Mouse (Mus musculus) midbrain, embryonic 13.5 days (tissue): ENCODE results near the gene Nck2. TPM values are rescaled to one million over a fixed set of nuclear protein-coding genes. Genes with fewer than 3 reads are reported as not detected.

ENCODE experiments used
- ATAC-seq: fragments of 200-750 bp; cut with Nextera tagmentation; 2 replicates; pipeline ENCODE4 v1.8.0; 2017; ENCODE audit warnings: mild to moderate bottlenecking, moderate TSS enrichment, moderate library complexity
- H3K27ac ChIP-seq: fragments of 300-500 bp; sonication (generic); 2 replicates; pipeline ENCODE4 v1.5.1; 2015; ENCODE audit warnings: inconsistent platforms, mild to moderate bottlenecking, moderate library complexity
- H3K27me3 ChIP-seq: fragments of 300-500 bp; sonication (generic); 2 replicates; pipeline ENCODE4 v1.6.1; 2015; ENCODE audit warnings: mild to moderate bottlenecking, inconsistent platforms
- H3K36me3 ChIP-seq: fragments of 300-500 bp; sonication (generic); 2 replicates; pipeline ENCODE4 v1.6.1; 2015; ENCODE audit warnings: mild to moderate bottlenecking, inconsistent platforms
- H3K4me1 ChIP-seq: fragments of 300-500 bp; sonication (generic); replicated peaks from 2 replicates; pipeline ENCODE4 v1.6.1; 2015; ENCODE audit warnings: inconsistent platforms
- H3K4me2 ChIP-seq: fragments of 300-500 bp; sonication (generic); replicated peaks from 2 replicates; pipeline ENCODE4 v1.6.1; 2015; ENCODE audit warnings: moderate library complexity, mild to moderate bottlenecking, inconsistent platforms
- H3K4me3 ChIP-seq: fragments of 300-500 bp; sonication (generic); replicated peaks from 2 replicates; pipeline ENCODE4 v1.5.1; 2015; ENCODE audit warnings: mild to moderate bottlenecking, inconsistent platforms
- H3K9ac ChIP-seq: fragments of 300-500 bp; sonication (generic); replicated peaks from 2 replicates; pipeline ENCODE4 v1.6.1; 2015; ENCODE audit warnings: mild to moderate bottlenecking, inconsistent platforms
- H3K9me3 ChIP-seq: fragments of 300-500 bp; sonication (generic); 2 replicates; pipeline ENCODE4 v1.6.1; 2016; ENCODE audit warnings: mild to moderate bottlenecking, inconsistent platforms
- WGBS: fragments of 180-500 bp; shearing (Covaris S2); methylation state at CpG from one replicate; pipeline ENCODE4 v1.1.7; 2015; 5-methylcytosine and 5-hydroxymethylcytosine counted together
- polyA plus RNA-seq: library from polyadenylated mRNA; unstranded; fragments of >200 nt; fragmentation: Nextera tagmentation; extraction: Ambion mirVana; gene quantifications from 2 replicates; pipeline ENCODE4 v1.2.1, GENCODE M21; 2015

Nck2 gene
- polyA plus RNA-seq, 1 experiment from 2014 or later: 35.4 TPM

GRCm38 (mm10) chr1:43583564-43583963 lies 139.2 kb downstream of the Nck2 start:
- H3K9ac ChIP-seq: no peak overlapping the region
- no peak overlapping the region for H3K4me3 ChIP-seq
- ATAC-seq: no peak
- H3K27ac ChIP-seq: no peak overlapping the region
- no peaks in the 10 kb centered on the region for H3K9me3 ChIP-seq
- no peaks in the 10 kb centered on the region for H3K36me3 ChIP-seq
- WGBS: 76% methylated on average over 1 of the region's 1 CpGs
- H3K4me2 ChIP-seq: no peak overlapping the region
- H3K27me3 ChIP-seq: no peaks in the 10 kb centered on the region
- H3K4me1 ChIP-seq: no peaks in the 10 kb centered on the region

GRCm38 (mm10) chr1:43589001-43589400 lies 144.6 kb downstream of the Nck2 start:
- Histone ChIP-seq H3K27ac (no peak overlapping the region), H3K4me3 (no peak overlapping the region), H3K27me3 (no peaks in the 10 kb centered on the region), H3K9ac (no peak overlapping the region), H3K4me1 (no peaks in the 10 kb centered on the region), H3K9me3 (no peaks in the 10 kb centered on the region), H3K4me2 (no peak overlapping the region), H3K36me3 (no peaks in the 10 kb centered on the region)
- WGBS: 93% methylated on average over 1 of the region's 1 CpGs
- ATAC-seq: no peak

GRCm38 (mm10) chr1:43589910-43590309 lies 145.5 kb downstream of the Nck2 start:
- Histone ChIP-seq H3K9ac (no peak overlapping the region), H3K27ac (no peak overlapping the region), H3K4me2 (no peak overlapping the region), H3K4me1 (no peaks in the 10 kb centered on the region; the same call in 1 of the 2 replicates), H3K4me3 (no peak overlapping the region), H3K9me3 (no peaks in the 10 kb centered on the region), H3K36me3 (no peaks in the 10 kb centered on the region), H3K27me3 (no peaks in the 10 kb centered on the region)
- 70% methylated on average over 2 of the region's 2 CpGs for WGBS
- no peak for ATAC-seq

- no peaks in the 10 kb centered on the region; the same call in 1 of the 2 replicates for H3K4me1 ChIP-seq
- H3K4me2 ChIP-seq: no peak overlapping the region
- H3K9ac ChIP-seq: no peak overlapping the region
- H3K9me3 ChIP-seq: no peaks in the 10 kb centered on the region
- no peaks in the 10 kb centered on the region for H3K27me3 ChIP-seq
- H3K36me3 ChIP-seq: no peaks in the 10 kb centered on the region
- H3K27ac ChIP-seq: no peak overlapping the region
- no peak overlapping the region for H3K4me3 ChIP-seq
- no peak for ATAC-seq
- WGBS: 70% methylated on average over 1 of the region's 1 CpGs
Observed at GRCm38 (mm10) chr1:43590727-43591126, 146.3 kb downstream of the Nck2 start.

- H3K4me1 ChIP-seq: no peaks in the 10 kb centered on the region; the same call in 1 of the 2 replicates
- H3K36me3 ChIP-seq: no peaks in the 10 kb centered on the region
- 86% methylated on average over 3 of the region's 3 CpGs for WGBS
- no peaks in the 10 kb centered on the region for H3K9me3 ChIP-seq
- H3K4me2 ChIP-seq: no peak overlapping the region
- no peak overlapping the region for H3K9ac ChIP-seq
- no peaks in the 10 kb centered on the region for H3K27me3 ChIP-seq
- no peak for ATAC-seq
- no peak overlapping the region for H3K4me3 ChIP-seq
- H3K27ac ChIP-seq: no peak overlapping the region
Observed at GRCm38 (mm10) chr1:43593069-43593468, 148.7 kb downstream of the Nck2 start.

GRCm38 (mm10) chr1:43594738-43595137 lies 150.4 kb downstream of the Nck2 start:
- no peaks in the 10 kb centered on the region for H3K9me3 ChIP-seq
- H3K36me3 ChIP-seq: no peaks in the 10 kb centered on the region
- ATAC-seq: no peak
- H3K9ac ChIP-seq: no peak overlapping the region
- H3K4me2 ChIP-seq: no peak overlapping the region
- H3K27ac ChIP-seq: no peak overlapping the region
- WGBS: 78% methylated on average over 4 of the region's 4 CpGs
- no peaks in the 10 kb centered on the region; the same call in 1 of the 2 replicates for H3K4me1 ChIP-seq
- H3K4me3 ChIP-seq: no peak overlapping the region
- H3K27me3 ChIP-seq: no peaks in the 10 kb centered on the region

- Histone ChIP-seq H3K36me3 (no peaks in the 10 kb centered on the region), H3K9ac (no peak overlapping the region), H3K4me2 (no peak overlapping the region), H3K27ac (no peak overlapping the region), H3K27me3 (no peaks in the 10 kb centered on the region), H3K9me3 (no peaks in the 10 kb centered on the region), H3K4me3 (no peak overlapping the region), H3K4me1 (no peaks in the 10 kb centered on the region; the same call in 1 of the 2 replicates)
- ATAC-seq: no peak
Observed at GRCm38 (mm10) chr1:43597731-43598130, 153.4 kb downstream of the Nck2 start.

- H3K9ac ChIP-seq: no peak overlapping the region
- no peak overlapping the region for H3K27ac ChIP-seq
- H3K4me1 ChIP-seq: no peaks in the 10 kb centered on the region; the same call in 1 of the 2 replicates
- H3K27me3 ChIP-seq: no peaks in the 10 kb centered on the region
- no peak overlapping the region for H3K4me3 ChIP-seq
- ATAC-seq: no peak
- H3K36me3 ChIP-seq: no peaks in the 10 kb centered on the region
- H3K4me2 ChIP-seq: no peak overlapping the region
- H3K9me3 ChIP-seq: no peaks in the 10 kb centered on the region
Observed at GRCm38 (mm10) chr1:43599483-43599882, 155.1 kb downstream of the Nck2 start.

GRCm38 (mm10) chr1:43601054-43601453 lies 156.7 kb downstream of the Nck2 start:
- Histone ChIP-seq H3K36me3 (no peaks in the 10 kb centered on the region), H3K4me2 (no peak overlapping the region), H3K9me3 (no peaks in the 10 kb centered on the region), H3K27me3 (no peaks in the 10 kb centered on the region), H3K4me3 (no peak overlapping the region), H3K27ac (no peak overlapping the region), H3K4me1 (no peaks in the 10 kb centered on the region), H3K9ac (no peak overlapping the region)
- 54% methylated on average over 8 of the region's 8 CpGs for WGBS
- no peak for ATAC-seq

- no peak overlapping the region for H3K4me2 ChIP-seq
- no peak overlapping the region for H3K9ac ChIP-seq
- no peaks in the 10 kb centered on the region for H3K9me3 ChIP-seq
- WGBS: 44% methylated on average over 4 of the region's 4 CpGs
- no peaks in the 10 kb centered on the region for H3K4me1 ChIP-seq
- peak; percentile 24; the same call in 1 of the 2 replicates for ATAC-seq
- no peak overlapping the region for H3K4me3 ChIP-seq
- H3K27me3 ChIP-seq: no peaks in the 10 kb centered on the region
- H3K27ac ChIP-seq: no peak overlapping the region
- no peaks in the 10 kb centered on the region for H3K36me3 ChIP-seq
Observed at GRCm38 (mm10) chr1:43615948-43616347, 171.6 kb downstream of the Nck2 start.

Other genes with a start within 250 kb of the Nck2 start
- gene Fhl2, start 247.6 kb upstream of the Nck2 start, polyA plus RNA-seq: 10.2 and 11.2 TPM in 2 replicates